Mouse (Mus musculus) kidney, embryonic 14.5 days (tissue): ENCODE data around the gene Usp48. TPM values are rescaled to one million over a fixed set of nuclear protein-coding genes. Genes with fewer than 3 reads are reported as not detected.

ENCODE experiments used
- ATAC-seq: fragments of 200-750 bp; cut with Nextera tagmentation; 2 replicates; pipeline ENCODE4 v1.8.0; 2017; ENCODE audit warnings: moderate number of reproducible peaks, mild to moderate bottlenecking, moderate TSS enrichment, moderate library complexity; ENCODE audit not compliant: low FRiP score, low TSS enrichment
- H3K27ac ChIP-seq: fragments of 300-500 bp; sonication (generic); 2 replicates; pipeline ENCODE4 v1.5.1; 2014; ENCODE audit warnings: low read depth, mild to moderate bottlenecking, low read length, moderate library complexity, mixed read lengths
- H3K27me3 ChIP-seq: fragments of 300-500 bp; sonication (generic); 2 replicates; pipeline ENCODE4 v1.6.1; 2014; ENCODE audit warnings: mild to moderate bottlenecking, low read length; ENCODE audit not compliant: control insufficient read depth, insufficient read depth
- H3K36me3 ChIP-seq: fragments of 300-500 bp; sonication (generic); 2 replicates; pipeline ENCODE4 v1.6.1; 2014; ENCODE audit warnings: low read length, mixed read lengths; ENCODE audit not compliant: control insufficient read depth, insufficient read depth
- H3K4me1 ChIP-seq: fragments of 300-500 bp; sonication (generic); 2 replicates; pipeline ENCODE4 v1.6.1; 2014; ENCODE audit warnings: low read length, mixed read lengths; ENCODE audit not compliant: control insufficient read depth, insufficient read depth
- H3K4me2 ChIP-seq: fragments of 300-500 bp; sonication (generic); replicated peaks from 2 replicates; pipeline ENCODE4 v1.6.1; 2014; ENCODE audit warnings: low read depth, mild to moderate bottlenecking, low read length
- H3K4me3 ChIP-seq: fragments of 300-500 bp; sonication (generic); 2 replicates; pipeline ENCODE4 v1.5.1; 2014; ENCODE audit warnings: mild to moderate bottlenecking, low read length
- H3K9ac ChIP-seq: fragments of 300-500 bp; sonication (generic); 2 replicates; pipeline ENCODE4 v1.6.1; 2014; ENCODE audit warnings: low read depth, mild to moderate bottlenecking, low read length, moderate library complexity
- H3K9me3 ChIP-seq: fragments of 300-500 bp; sonication (generic); 2 replicates; pipeline ENCODE4 v1.6.1; 2016; ENCODE audit warnings: low read length; ENCODE audit not compliant: control insufficient read depth
- WGBS: fragments of 180-500 bp; shearing (Covaris S2); extraction: QIAGEN DNeasy Blood & Tissue Kit; methylation state at CpG from one replicate; pipeline ENCODE4 v1.1.7; 2014; 5-methylcytosine and 5-hydroxymethylcytosine counted together
- polyA plus RNA-seq: library from polyadenylated mRNA; unstranded; fragments of >200 nt; fragmentation: Nextera tagmentation; extraction: Ambion mirVana; gene quantifications from 2 replicates; pipeline ENCODE4 v1.2.1, GENCODE M21; 2014

Usp48 gene
- polyA plus RNA-seq, 1 experiment from 2014 or later, result 91.2 TPM

DNA sequence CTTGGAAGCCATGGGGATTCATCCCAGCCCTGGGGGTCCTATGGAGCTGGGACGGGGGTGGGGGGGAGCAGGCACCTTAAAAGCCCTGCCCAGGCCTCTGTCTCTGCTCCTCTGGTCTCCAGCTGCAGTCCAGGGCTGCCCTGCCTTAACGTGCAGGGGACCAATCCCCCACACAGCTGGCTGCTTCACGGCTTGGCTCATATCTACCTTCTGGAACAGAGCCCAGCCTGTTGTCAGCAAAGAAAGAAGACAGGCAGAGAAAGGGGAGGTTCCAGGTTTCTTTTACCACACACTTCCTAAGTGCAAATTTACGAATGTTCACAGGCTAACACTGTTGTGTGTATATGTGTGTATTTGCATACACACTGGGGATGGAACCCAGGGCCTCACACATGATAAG is 102.3 kb downstream of the Usp48 start:
- 31% methylated on average over 4 of the region's 4 CpGs for WGBS
- no peak overlapping the region for H3K9ac ChIP-seq
- H3K27ac ChIP-seq, result no peak overlapping the region
- H3K27me3 ChIP-seq, result no peaks in the 10 kb centered on the region
- no peaks in the 10 kb centered on the region for H3K36me3 ChIP-seq
- no peaks in the 10 kb centered on the region for H3K9me3 ChIP-seq
- no peak overlapping the region for H3K4me2 ChIP-seq
- ATAC-seq, result no peak
- no peak overlapping the region for H3K4me3 ChIP-seq
- peaks cover 9% of the 10 kb centered on the region; the same call in 1 of the 2 replicates for H3K4me1 ChIP-seq

DNA sequence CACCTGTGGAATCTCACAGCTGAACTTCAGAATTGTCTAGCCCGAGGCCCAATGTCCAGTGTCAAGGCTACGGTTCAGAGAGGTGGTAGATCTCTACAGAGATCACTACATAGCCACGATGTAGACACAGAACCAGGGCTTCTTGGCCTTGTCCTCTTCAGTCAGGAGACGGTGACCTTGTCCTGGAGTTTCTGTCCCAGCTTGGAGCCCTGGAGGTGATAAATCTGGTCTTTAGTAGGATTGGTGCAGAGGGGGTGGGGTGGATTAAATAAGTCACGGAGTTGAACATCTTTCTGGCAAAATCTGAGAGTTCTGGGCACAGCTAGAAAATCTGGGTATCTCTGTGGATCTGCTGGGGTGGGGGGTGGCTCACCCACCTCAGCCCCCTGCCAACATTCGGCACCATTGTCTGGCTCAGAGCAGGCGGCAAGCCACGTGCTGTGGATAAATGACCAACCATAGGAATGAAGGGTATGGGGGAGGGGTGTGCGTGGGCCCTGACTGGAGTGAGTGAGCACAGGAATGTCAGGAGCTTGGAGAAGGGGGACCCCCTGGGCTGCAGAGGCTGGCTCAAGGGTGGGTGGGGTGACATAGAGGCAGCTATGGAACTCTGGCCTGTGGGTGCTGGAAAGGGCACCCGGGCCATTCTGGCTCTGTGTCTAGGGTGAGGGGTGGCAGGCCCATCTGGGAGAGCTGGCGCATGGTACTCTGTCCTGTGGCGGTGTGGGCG is 103.8 kb downstream of the Usp48 start:
- H3K9me3 ChIP-seq, result no peaks in the 10 kb centered on the region
- H3K4me3 ChIP-seq, result no peak overlapping the region
- no peaks in the 10 kb centered on the region for H3K27me3 ChIP-seq
- H3K36me3 ChIP-seq, result no peaks in the 10 kb centered on the region
- H3K9ac ChIP-seq, result no peak overlapping the region
- peaks cover 9% of the 10 kb centered on the region; the same call in 1 of the 2 replicates for H3K4me1 ChIP-seq
- no peak overlapping the region for H3K4me2 ChIP-seq
- peak; percentile 56 for ATAC-seq
- H3K27ac ChIP-seq, result no peak overlapping the region
- WGBS, result 63% methylated on average over 13 of the region's 13 CpGs

DNA sequence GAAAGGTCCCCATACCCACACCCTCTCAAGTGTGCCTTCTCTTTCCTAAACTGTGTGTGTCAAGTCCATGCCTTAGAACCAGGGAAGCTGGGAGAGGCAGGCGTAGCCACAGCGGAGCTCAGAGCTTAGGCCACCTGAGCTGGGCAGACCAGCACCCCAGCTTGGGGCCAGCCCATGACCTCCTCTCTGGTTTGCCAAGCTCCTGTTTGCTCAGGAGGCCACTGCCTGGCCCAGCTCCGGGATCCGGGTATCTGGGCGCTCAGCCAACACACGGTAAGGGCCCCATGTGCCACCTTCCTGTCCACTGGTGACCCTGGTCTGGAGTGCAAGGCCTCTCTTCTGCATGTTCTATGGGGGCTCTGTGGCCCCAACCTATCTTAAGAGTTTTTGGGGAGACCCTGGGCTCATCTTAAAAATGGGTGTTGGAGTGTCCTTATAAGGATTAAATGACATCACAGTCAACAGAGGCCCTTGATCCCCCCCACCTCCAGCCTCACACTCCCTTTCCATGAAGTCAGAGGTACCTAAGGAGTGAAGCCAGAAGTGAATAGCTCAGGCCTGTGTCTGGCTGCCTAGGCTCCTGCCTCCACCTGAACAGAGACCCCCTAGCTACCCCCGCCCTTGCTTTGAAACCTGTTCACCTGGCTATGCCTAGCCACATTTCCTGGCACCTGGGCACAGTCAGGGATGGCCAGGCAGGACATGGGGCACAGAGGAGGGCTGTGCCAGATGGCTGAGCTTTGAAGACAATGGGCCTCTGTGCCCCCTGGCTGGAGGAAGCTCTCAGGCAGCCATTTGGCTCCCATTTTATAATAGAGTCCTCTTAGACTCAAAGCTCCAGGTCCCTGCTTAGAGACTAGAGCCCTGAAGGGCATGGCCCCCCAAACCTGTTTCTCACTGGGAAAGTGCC is 104.8 kb downstream of the Usp48 start:
- no peaks in the 10 kb centered on the region for H3K9me3 ChIP-seq
- H3K9ac ChIP-seq, result no peak overlapping the region
- 77% methylated on average over 7 of the region's 7 CpGs for WGBS
- ATAC-seq, result no peak; the same call in 1 of the 2 replicates
- no peaks in the 10 kb centered on the region for H3K27me3 ChIP-seq
- H3K4me3 ChIP-seq, result no peak overlapping the region
- H3K4me2 ChIP-seq, result no peak overlapping the region
- H3K36me3 ChIP-seq, result no peaks in the 10 kb centered on the region
- H3K4me1 ChIP-seq, result peaks cover 9% of the 10 kb centered on the region; the same call in 1 of the 2 replicates
- H3K27ac ChIP-seq, result peak overlapping the region; percentile 4; the same call in 1 of the 2 replicates

DNA sequence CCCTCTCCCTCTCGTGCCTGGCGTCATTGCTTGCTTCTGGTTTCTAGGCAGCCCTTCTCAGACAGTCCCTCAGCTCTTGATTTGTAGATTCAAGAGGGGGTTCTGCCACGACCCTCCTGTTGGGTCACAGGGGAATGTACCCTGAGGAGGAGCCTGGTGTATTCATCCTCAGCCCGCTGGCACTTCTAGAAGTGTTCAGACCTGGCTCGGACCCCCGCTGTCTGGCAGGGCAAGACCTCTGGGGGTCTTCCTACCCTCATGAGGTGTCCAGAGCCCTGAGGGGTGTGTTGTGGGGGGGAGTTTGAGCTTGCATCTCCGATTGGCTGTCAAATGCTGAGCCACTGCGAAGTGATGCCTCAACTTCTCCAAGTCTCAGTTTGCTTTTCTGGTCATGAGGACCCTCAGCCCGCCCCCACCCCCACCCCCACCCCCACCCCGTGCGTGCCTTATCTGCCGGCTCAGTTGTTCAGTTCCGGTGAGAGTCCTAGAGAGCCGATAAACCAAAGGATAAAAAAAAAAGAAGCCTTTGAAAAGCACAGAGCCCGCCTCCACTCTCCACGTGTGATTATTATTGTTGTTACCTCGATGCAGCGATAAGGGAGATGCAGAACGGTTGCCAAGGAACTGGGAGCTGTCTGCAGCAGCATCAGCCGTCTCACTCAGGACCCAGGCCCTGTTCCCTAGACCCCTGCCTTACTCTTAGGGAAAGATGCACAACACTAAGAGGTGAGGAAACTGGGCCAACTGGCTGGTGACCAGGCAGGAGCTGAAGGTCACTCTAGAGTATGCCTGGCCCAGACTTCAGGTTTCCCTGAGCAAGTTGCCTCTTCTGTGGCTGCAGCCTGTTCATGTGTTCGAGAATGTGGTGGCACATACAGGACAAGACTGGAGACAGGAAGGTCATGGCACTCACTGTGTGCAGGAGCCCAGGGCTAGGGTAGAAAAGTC is 106.0 kb downstream of the Usp48 start:
- Histone ChIP-seq H3K4me1 (peaks cover 9% of the 10 kb centered on the region; the same call in 1 of the 2 replicates), H3K4me2 (no peak overlapping the region), H3K36me3 (no peaks in the 10 kb centered on the region), H3K9me3 (no peaks in the 10 kb centered on the region), H3K27ac (no peak overlapping the region), H3K4me3 (no peak overlapping the region), H3K27me3 (no peaks in the 10 kb centered on the region), H3K9ac (no peak overlapping the region)
- ATAC-seq, result no peak
- WGBS, result 64% methylated on average over 21 of the region's 21 CpGs

- H3K27ac ChIP-seq, result no peak overlapping the region
- no peak overlapping the region for H3K9ac ChIP-seq
- no peak overlapping the region for H3K4me2 ChIP-seq
- 56% methylated on average over 6 of the region's 6 CpGs for WGBS
- H3K27me3 ChIP-seq, result no peaks in the 10 kb centered on the region
- no peaks in the 10 kb centered on the region for H3K9me3 ChIP-seq
- H3K4me1 ChIP-seq, result peaks cover 9% of the 10 kb centered on the region; the same call in 1 of the 2 replicates
- no peaks in the 10 kb centered on the region for H3K36me3 ChIP-seq
- ATAC-seq, result no peak
- no peak overlapping the region for H3K4me3 ChIP-seq
Measured at GRCm38 (mm10) chr4:137700960-137701359, 107.4 kb downstream of the Usp48 start.

GRCm38 (mm10) chr4:137703077-137703476 is 109.5 kb downstream of the Usp48 start:
- Histone ChIP-seq H3K27ac (no peak overlapping the region), H3K27me3 (no peaks in the 10 kb centered on the region), H3K9ac (no peak overlapping the region), H3K4me2 (no peak overlapping the region), H3K4me3 (no peak overlapping the region), H3K36me3 (no peaks in the 10 kb centered on the region), H3K4me1 (peaks cover 8% of the 10 kb centered on the region), H3K9me3 (no peaks in the 10 kb centered on the region)
- 86% methylated on average over 5 of the region's 5 CpGs for WGBS
- no peak for ATAC-seq

DNA sequence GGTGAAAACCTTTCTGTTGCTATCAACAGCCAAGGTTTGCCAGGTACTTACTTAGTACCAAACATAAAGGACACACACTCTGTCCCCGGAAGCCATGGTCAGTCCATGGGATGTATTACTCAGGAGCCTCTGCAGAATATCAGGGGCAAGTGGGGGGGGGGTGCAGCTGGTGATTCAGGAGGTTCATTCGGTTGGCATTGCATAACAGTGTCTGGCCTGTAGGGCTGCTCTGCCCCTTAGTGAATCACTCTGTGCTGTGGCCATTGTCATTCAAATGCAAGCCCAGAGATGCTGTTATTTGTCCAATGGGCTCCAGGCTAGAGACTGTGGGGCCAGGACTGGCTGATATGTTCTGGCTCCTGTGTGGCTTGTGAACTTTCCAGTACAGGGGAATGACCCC is 111.0 kb downstream of the Usp48 start:
- Histone ChIP-seq H3K27ac (no peak overlapping the region), H3K4me2 (no peak overlapping the region), H3K36me3 (no peaks in the 10 kb centered on the region), H3K9ac (no peak overlapping the region), H3K4me3 (no peak overlapping the region), H3K27me3 (no peaks in the 10 kb centered on the region), H3K9me3 (no peaks in the 10 kb centered on the region), H3K4me1 (peaks cover 6% of the 10 kb centered on the region)
- 82% methylated on average over 2 of the region's 2 CpGs for WGBS
- ATAC-seq, result no peak

GRCm38 (mm10) chr4:137705379-137705778 is 111.8 kb downstream of the Usp48 start:
- Histone ChIP-seq H3K4me3 (no peak overlapping the region), H3K27ac (no peak overlapping the region), H3K4me2 (no peak overlapping the region), H3K4me1 (peaks cover 6% of the 10 kb centered on the region), H3K36me3 (no peaks in the 10 kb centered on the region), H3K9ac (no peak overlapping the region), H3K27me3 (no peaks in the 10 kb centered on the region), H3K9me3 (no peaks in the 10 kb centered on the region)
- no peak for ATAC-seq
- 79% methylated on average over 5 of the region's 5 CpGs for WGBS
